Mouse (Mus musculus) liver, embryonic 16.5 days (tissue): ENCODE measurements around the gene Dclk1. TPM values are rescaled to one million over a fixed set of nuclear protein-coding genes. Genes with fewer than 3 reads are reported as not detected.

Experiments
- ATAC-seq: fragments of 200-750 bp; cut with Nextera tagmentation; 2 replicates; pipeline ENCODE4 v1.8.0; 2017; ENCODE audit warnings: low read depth, mild to moderate bottlenecking, moderate number of reproducible peaks, moderate library complexity
- H3K27ac ChIP-seq: fragments of 300-500 bp; sonication (generic); 2 replicates; pipeline ENCODE4 v1.5.1; 2014; ENCODE audit warnings: mild to moderate bottlenecking, low read length
- H3K27me3 ChIP-seq: fragments of 300-500 bp; sonication (generic); 2 replicates; pipeline ENCODE4 v1.6.1; 2014; ENCODE audit warnings: low read depth, low read length, mixed read lengths; ENCODE audit not compliant: control insufficient read depth, insufficient read depth
- H3K36me3 ChIP-seq: fragments of 300-500 bp; sonication (generic); 2 replicates; pipeline ENCODE4 v1.6.1; 2014; ENCODE audit warnings: mild to moderate bottlenecking; ENCODE audit not compliant: control insufficient read depth, insufficient read depth
- H3K4me1 ChIP-seq: fragments of 300-500 bp; sonication (generic); 2 replicates; pipeline ENCODE4 v1.6.1; 2014; ENCODE audit warnings: low read depth, low read length, mixed read lengths; ENCODE audit not compliant: control insufficient read depth
- H3K4me2 ChIP-seq: fragments of 300-500 bp; sonication (generic); 2 replicates; pipeline ENCODE4 v1.6.1; 2014; ENCODE audit warnings: low read depth, low read length, mixed read lengths
- H3K4me3 ChIP-seq: fragments of 300-500 bp; sonication (generic); 2 replicates; pipeline ENCODE4 v1.5.1; 2014; ENCODE audit warnings: low read depth, mild to moderate bottlenecking, low read length
- H3K9ac ChIP-seq: fragments of 300-500 bp; sonication (generic); 2 replicates; pipeline ENCODE4 v1.6.1; 2014; ENCODE audit warnings: low read depth, low read length
- H3K9me3 ChIP-seq: fragments of 300-500 bp; sonication (generic); replicated peaks from 2 replicates; pipeline ENCODE4 v1.6.1; 2016; ENCODE audit warnings: low read length; ENCODE audit not compliant: control insufficient read depth
- WGBS: fragments of 180-500 bp; shearing (Covaris S2); extraction: QIAGEN DNeasy Blood & Tissue Kit; methylation state at CpG from one replicate; pipeline ENCODE4 v1.1.7; 2014; ENCODE audit not compliant: insufficient replicate concordance; 5-methylcytosine and 5-hydroxymethylcytosine counted together
- polyA plus RNA-seq: library from polyadenylated mRNA; unstranded; fragments of >200 nt; fragmentation: Nextera tagmentation; extraction: Ambion mirVana; gene quantifications from 2 replicates; pipeline ENCODE4 v1.2.1, GENCODE M21; 2015

Dclk1 gene
- polyA plus RNA-seq, 1 experiment from 2014 or later = 0.79 TPM

GRCm38 (mm10) chr3:55587972-55588946, 346.1 kb downstream of the Dclk1 start:
- H3K4me2 ChIP-seq = no peak overlapping the region
- H3K27me3 ChIP-seq = no peaks in the 10 kb centered on the region
- H3K36me3 ChIP-seq = no peaks in the 10 kb centered on the region
- WGBS = 31% methylated on average over 12 of the region's 12 CpGs
- H3K9me3 ChIP-seq = no peaks in the 10 kb centered on the region
- no peak for ATAC-seq
- H3K9ac ChIP-seq = no peak overlapping the region
- H3K4me3 ChIP-seq = no peak overlapping the region
- no peaks in the 10 kb centered on the region for H3K4me1 ChIP-seq
- H3K27ac ChIP-seq = no peak overlapping the region

Other genes starting within 250 kb of the Dclk1 start
- gene Ccna1, start 186.9 kb upstream of the Dclk1 start, polyA plus RNA-seq = 0.05 and 0.21 TPM in 2 replicates
- gene Spg20, start 130.3 kb upstream of the Dclk1 start, polyA plus RNA-seq = 7.4 and 7.6 TPM in 2 replicates
- gene Ccdc169, start 105.0 kb upstream of the Dclk1 start, polyA plus RNA-seq = not detected in 2 replicates
- gene Sohlh2, start 60.3 kb upstream of the Dclk1 start, polyA plus RNA-seq = not detected in 2 replicates
- gene Gm21954, start 229.8 kb downstream of the Dclk1 start, polyA plus RNA-seq = not detected in 2 replicates